In genomic region chr14:102902906-102903305, GRCm38 (mm10) we compare ENCODE assay signal across 8 mouse cellular contexts.
DNase-seq lines count a peak whose midpoint lies in the region; ATAC-seq and TF ChIP-seq lines count a peak whose summit lies in the region.

No protein-coding gene starts in this region.

- no peaks in the 10 kb centered on the region for H3K36me3 ChIP-seq in embryonic facial prominence, embryonic 15.5 days
- H3K36me3 ChIP-seq in heart, embryonic 16.5 days (ENCODE audit: control insufficient read depth, insufficient read depth), result no peaks in the 10 kb centered on the region

- peak; percentile 35 for DNase-seq in adrenal gland, postnatal 10 days
- DNase-seq in adrenal gland, adult 8-10 months, result no peak
- peak; percentile 58 to 84 for DNase-seq in left cerebral cortex, adult 9 months (ENCODE audit: low spot score in 2 of 2)
- DNase-seq in retina, adult 2 months (ENCODE audit: low read depth, low spot score), result peak; percentile 16

- no peak overlapping the region; the same call in 1 of the 2 replicates for H3K4me3 ChIP-seq in bone marrow macrophage, adult 2 months (ENCODE audit: insufficient read depth, low read length)
- H3K4me3 ChIP-seq in embryonic facial prominence, embryonic 15.5 days (replicated peaks), result no peak overlapping the region
- H3K4me3 ChIP-seq in heart, embryonic 16.5 days (ENCODE audit: low read length), result peak overlapping the region; percentile 18

- TF ChIP-seq CTCF in bone marrow macrophage, adult 2 months (IDR thresholded peaks at IDR 0.05; ENCODE audit: low read depth, low read length), result no peak

- no peak for TF ChIP-seq POLR2A in bone marrow macrophage, adult 2 months (IDR thresholded peaks at IDR 0.05; ENCODE audit: borderline replicate concordance, low read depth, low read length)

- H3K27me3 ChIP-seq in embryonic facial prominence, embryonic 15.5 days, result no peaks in the 10 kb centered on the region
- H3K27me3 ChIP-seq in heart, embryonic 16.5 days (ENCODE audit: control insufficient read depth, insufficient read depth, low read length), result no peaks in the 10 kb centered on the region

- no peaks in the 10 kb centered on the region for H3K9me3 ChIP-seq in embryonic facial prominence, embryonic 15.5 days (replicated peaks)
- no peaks in the 10 kb centered on the region for H3K9me3 ChIP-seq in heart, embryonic 16.5 days (replicated peaks; ENCODE audit: control insufficient read depth, low read length)

- peak; percentile 79 for ATAC-seq in embryonic facial prominence, embryonic 15.5 days (ENCODE audit: insufficient number of reproducible peaks, low FRiP score, low TSS enrichment, low read depth)
- peak; percentile 90 for ATAC-seq in heart, embryonic 16.5 days (replicated peaks; ENCODE audit: extremely low read depth, insufficient read depth, low FRiP score)
- ATAC-seq in erythroblast, adult 5-6 weeks (replicated peaks; ENCODE audit: low FRiP score, poor library complexity, severe bottlenecking), result no peak

- H3K4me2 ChIP-seq in embryonic facial prominence, embryonic 15.5 days (replicated peaks), result peak overlapping the region; percentile 34
- peak overlapping the region; percentile 57 for H3K4me2 ChIP-seq in heart, embryonic 16.5 days (ENCODE audit: low read depth, low read length)

- H3K9ac ChIP-seq in embryonic facial prominence, embryonic 15.5 days, result no peak overlapping the region
- H3K9ac ChIP-seq in heart, embryonic 16.5 days (ENCODE audit: low read length), result no peak overlapping the region; the same call in 1 of the 2 replicates

- H3K27ac ChIP-seq in bone marrow macrophage, adult 2 months (ENCODE audit: insufficient read depth, low read depth, low read length), result peak overlapping the region; percentile 72
- H3K27ac ChIP-seq in embryonic facial prominence, embryonic 15.5 days (replicated peaks), result peak overlapping the region; percentile 82
- peak overlapping the region; percentile 86 for H3K27ac ChIP-seq in heart, embryonic 16.5 days (ENCODE audit: low read length)

- peaks cover 28% of the 10 kb centered on the region for H3K4me1 ChIP-seq in bone marrow macrophage, adult 2 months (ENCODE audit: control insufficient read depth, insufficient read depth, low read length)
- peaks cover 8% of the 10 kb centered on the region for H3K4me1 ChIP-seq in embryonic facial prominence, embryonic 15.5 days
- H3K4me1 ChIP-seq in heart, embryonic 16.5 days (ENCODE audit: control insufficient read depth, insufficient read depth, low read length), result peaks cover 14% of the 10 kb centered on the region

- 11% methylated on average over 12 of the region's 12 CpGs for WGBS in embryonic facial prominence, embryonic 15.5 days
- 24% methylated on average over 12 of the region's 12 CpGs for WGBS in heart, embryonic 16.5 days
